Mouse (Mus musculus) myocyte (in vitro differentiated cells): ENCODE results near the gene Gm14214.

Experiments used
- E2F4 ChIP-seq: IDR thresholded peaks from one replicate; pipeline ENCODE4 v1.6.1; 2011; ENCODE audit warnings: mild to moderate bottlenecking, control low read depth, moderate library complexity; ENCODE audit not compliant: insufficient read depth
- MAX ChIP-seq: IDR thresholded peaks from one replicate; pipeline ENCODE4 v1.6.1; 2011; ENCODE audit warnings: low read depth, mild to moderate bottlenecking, control low read depth
- MYOD1 ChIP-seq, 3 experiments: IDR thresholded peaks; one replicate each; pipeline ENCODE4 v1.6.1; 2011; ENCODE audit warnings: control low read depth in 2 of 3, low read depth in 2 of 3, mild to moderate bottlenecking in 2 of 3, moderate library complexity in 1 of 3; ENCODE audit not compliant: insufficient read length in 2 of 3, control insufficient read depth in 1 of 3
- MYOG ChIP-seq, 3 experiments: IDR thresholded peaks; one replicate each; pipeline ENCODE4 v1.6.1; 2011; ENCODE audit warnings: control low read depth in 2 of 3, low read depth in 2 of 3, mild to moderate bottlenecking in 2 of 3; ENCODE audit not compliant: insufficient read length in 2 of 3, control insufficient read depth in 1 of 3, insufficient read depth in 1 of 3
- POLR2A ChIP-seq: IDR thresholded peaks from one replicate; pipeline ENCODE4 v1.6.1; 2011; ENCODE audit warnings: low read depth, mild to moderate bottlenecking, control low read depth, moderate library complexity; ENCODE audit not compliant: insufficient read length
- POLR2AphosphoS2 ChIP-seq: IDR thresholded peaks from one replicate; pipeline ENCODE4 v1.6.1; 2011; ENCODE audit warnings: low read depth, control low read depth; ENCODE audit not compliant: insufficient read length
- REST ChIP-seq: IDR thresholded peaks from one replicate; pipeline ENCODE4 v1.6.1; 2011; ENCODE audit warnings: mild to moderate bottlenecking, control low read depth, moderate library complexity; ENCODE audit not compliant: insufficient read depth, insufficient read length
- SRF ChIP-seq: IDR thresholded peaks from one replicate; pipeline ENCODE4 v1.6.1; 2011; ENCODE audit warnings: low read depth; ENCODE audit not compliant: control insufficient read depth, insufficient read length
- TCF12 ChIP-seq: IDR thresholded peaks from one replicate; pipeline ENCODE4 v1.6.1; 2011; ENCODE audit warnings: mild to moderate bottlenecking, control low read depth; ENCODE audit not compliant: poor library complexity, insufficient read depth, severe bottlenecking

DNA sequence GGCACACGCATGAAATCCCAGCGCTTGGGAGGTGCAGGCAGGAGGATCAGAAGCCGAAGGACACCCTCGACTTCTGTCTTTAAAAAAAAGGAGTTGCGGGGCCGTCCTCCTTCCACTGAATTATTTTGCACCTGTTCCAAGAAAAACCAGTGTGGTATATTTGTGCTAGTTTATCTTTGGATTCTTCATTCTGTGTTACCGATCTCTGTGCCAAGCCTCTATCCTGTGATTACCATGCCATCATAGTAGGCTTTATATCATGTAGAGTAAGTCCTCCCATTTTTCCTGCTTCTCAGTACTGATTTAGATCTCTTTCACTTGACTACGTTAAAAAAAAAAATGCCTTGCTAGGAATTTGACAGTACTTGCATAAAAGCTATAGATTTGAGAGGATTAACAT lies 1.8 kb upstream of the Gm14214 start:
- TF ChIP-seq POLR2A, result no peak
- no peak for TF ChIP-seq TCF12
- TF ChIP-seq POLR2AphosphoS2, result no peak
- TF ChIP-seq E2F4, result no peak
- no peak for TF ChIP-seq MYOG (IDR thresholded peaks at IDR 0.05; ENCODE audit: control insufficient read depth in 1 of 3, insufficient read depth in 1 of 3, insufficient read length in 2 of 3, low read depth in 2 of 3)
- TF ChIP-seq MYOD1 (IDR thresholded peaks at IDR 0.05; ENCODE audit: control insufficient read depth in 1 of 3, insufficient read length in 2 of 3, low read depth in 2 of 3), result no peak
- TF ChIP-seq SRF, result no peak
- TF ChIP-seq REST, result no peak
- no peak for TF ChIP-seq MAX
